Mouse (Mus musculus): ENCODE results near the gene Srbd1.

Srbd1 gene

GRCm38 (mm10) chr17:86035146-86035545 is 109.8 kb downstream of the Srbd1 start:
- no peak for DNase-seq (ENCODE audit: extremely low read depth, low read depth)

GRCm38 (mm10) chr17:86034641-86035040 is 110.3 kb downstream of the Srbd1 start:
- no peak for DNase-seq (ENCODE audit: extremely low read depth, low read depth)

- no peak for DNase-seq (ENCODE audit: extremely low read depth, low read depth)
These were observed 112.8 kb downstream of the Srbd1 start for GRCm38 (mm10) chr17:86032113-86032714.

- DNase-seq (ENCODE audit: extremely low read depth, low read depth) = no peak
These were observed 115.0 kb downstream of the Srbd1 start for GRCm38 (mm10) chr17:86030016-86030415.

GRCm38 (mm10) chr17:86029175-86029574 is 115.8 kb downstream of the Srbd1 start:
- DNase-seq (ENCODE audit: extremely low read depth, low read depth) = no peak

- DNase-seq (ENCODE audit: extremely low read depth, low read depth) = peak; percentile 70
These were observed 117.3 kb downstream of the Srbd1 start for GRCm38 (mm10) chr17:86027577-86028199.

- no peak for DNase-seq (ENCODE audit: extremely low read depth, low read depth)
These were observed 120.4 kb downstream of the Srbd1 start for GRCm38 (mm10) chr17:86024589-86024988.

GRCm38 (mm10) chr17:86022366-86022765 is 122.6 kb downstream of the Srbd1 start:
- DNase-seq (ENCODE audit: extremely low read depth, low read depth) = no peak

- DNase-seq (ENCODE audit: extremely low read depth, low read depth) = peak; percentile 95
These were observed 123.2 kb downstream of the Srbd1 start for GRCm38 (mm10) chr17:86021815-86022214.

GRCm38 (mm10) chr17:86021231-86021630 is 123.7 kb downstream of the Srbd1 start:
- DNase-seq (ENCODE audit: extremely low read depth, low read depth) = peak; percentile 68

- peak; percentile 55 for DNase-seq (ENCODE audit: extremely low read depth, low read depth)
These were observed 125.2 kb downstream of the Srbd1 start for GRCm38 (mm10) chr17:86019793-86020192.

- no peak for DNase-seq (ENCODE audit: extremely low read depth, low read depth)
These were observed 130.7 kb downstream of the Srbd1 start for GRCm38 (mm10) chr17:86014246-86014645.

GRCm38 (mm10) chr17:86012576-86012975 is 132.4 kb downstream of the Srbd1 start:
- DNase-seq (ENCODE audit: extremely low read depth, low read depth) = no peak

- DNase-seq (ENCODE audit: extremely low read depth, low read depth) = no peak
These were observed 133.1 kb downstream of the Srbd1 start for GRCm38 (mm10) chr17:86011849-86012248.

- DNase-seq (ENCODE audit: extremely low read depth, low read depth) = no peak
These were observed 136.6 kb downstream of the Srbd1 start for GRCm38 (mm10) chr17:86008401-86008800.

- DNase-seq (ENCODE audit: extremely low read depth, low read depth) = no peak
These were observed 142.9 kb downstream of the Srbd1 start for GRCm38 (mm10) chr17:86002113-86002512.

GRCm38 (mm10) chr17:86001667-86002066 is 143.3 kb downstream of the Srbd1 start:
- no peak for DNase-seq (ENCODE audit: extremely low read depth, low read depth)

GRCm38 (mm10) chr17:85995727-85996126 is 149.2 kb downstream of the Srbd1 start:
- DNase-seq (ENCODE audit: extremely low read depth, low read depth) = no peak

- DNase-seq (ENCODE audit: extremely low read depth, low read depth) = no peak
These were observed 149.9 kb downstream of the Srbd1 start for GRCm38 (mm10) chr17:85995086-85995485.

GRCm38 (mm10) chr17:85989058-85989769 is 155.8 kb downstream of the Srbd1 start:
- no peak for DNase-seq (ENCODE audit: extremely low read depth, low read depth)

GRCm38 (mm10) chr17:85987531-85987930 is 157.4 kb downstream of the Srbd1 start:
- no peak for DNase-seq (ENCODE audit: extremely low read depth, low read depth)

GRCm38 (mm10) chr17:85986624-85987023 is 158.4 kb downstream of the Srbd1 start:
- DNase-seq (ENCODE audit: extremely low read depth, low read depth) = no peak

- DNase-seq (ENCODE audit: extremely low read depth, low read depth) = no peak
These were observed 158.8 kb downstream of the Srbd1 start for GRCm38 (mm10) chr17:85986181-85986580.
